Mouse (Mus musculus): ENCODE results near the gene Vamp8. TPM values are rescaled to one million over a fixed set of nuclear protein-coding genes. Genes with fewer than 3 reads are reported as not detected.

The Vamp8 gene
- polyA plus RNA-seq, 1 experiment from 2014 or later, result 105 TPM

DNA sequence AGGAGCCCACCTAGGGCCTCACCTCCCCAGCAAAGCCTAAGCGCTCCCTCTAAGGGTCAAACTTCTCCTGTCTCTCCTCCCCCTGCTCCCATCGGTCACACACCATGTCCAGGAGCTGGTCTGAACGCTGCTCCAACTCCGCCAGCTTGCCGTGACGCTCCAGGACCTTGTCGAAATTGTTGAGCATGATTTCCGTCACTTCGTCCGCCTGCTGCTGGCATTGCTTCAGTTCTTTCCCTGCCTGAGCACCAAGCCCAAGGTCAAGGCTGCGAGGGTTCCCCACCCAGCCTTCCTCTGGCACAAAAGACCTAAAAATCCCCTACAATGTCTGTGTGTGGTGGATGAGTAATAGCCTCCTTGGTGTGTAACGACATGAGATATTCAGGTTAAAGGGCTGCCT is 20.4 kb downstream of the Vamp8 start:
- H3K36me3 ChIP-seq, result no peaks in the 10 kb centered on the region
- no peak overlapping the region for H3K4me3 ChIP-seq (replicated peaks)
- no peaks in the 10 kb centered on the region for H3K27me3 ChIP-seq
- no peak for ATAC-seq (ENCODE audit: insufficient number of reproducible peaks, insufficient read depth, low FRiP score, low TSS enrichment, low read depth)
- 81% methylated on average over 12 of the region's 12 CpGs for WGBS
- peaks cover 6% of the 10 kb centered on the region; the same call in 1 of the 2 replicates for H3K4me1 ChIP-seq (replicated peaks)
- H3K27ac ChIP-seq, result no peak overlapping the region
- H3K9ac ChIP-seq (replicated peaks), result no peak overlapping the region
- H3K4me2 ChIP-seq, result no peak overlapping the region
- H3K9me3 ChIP-seq, result no peaks in the 10 kb centered on the region

DNA sequence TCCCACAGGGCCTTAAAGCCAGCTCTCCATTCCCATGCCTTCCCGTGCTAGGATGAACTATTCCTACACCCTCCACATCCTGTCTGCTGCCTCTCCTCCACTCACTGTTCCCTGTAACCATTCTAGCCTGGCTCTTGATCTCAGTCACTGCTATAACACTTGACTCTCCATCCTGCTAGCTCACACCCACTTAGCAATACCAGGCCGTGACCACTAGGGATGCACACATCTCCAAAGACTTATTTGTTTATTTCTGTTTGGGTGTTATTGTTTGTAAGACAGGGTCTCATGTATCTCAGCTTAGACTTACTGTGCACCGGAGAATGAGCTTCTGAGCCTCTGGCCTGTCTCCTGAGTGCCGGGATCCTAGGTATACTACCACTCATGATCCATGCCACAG is 20.9 kb downstream of the Vamp8 start:
- Histone ChIP-seq H3K9me3 (no peaks in the 10 kb centered on the region), H3K27me3 (no peaks in the 10 kb centered on the region), H3K9ac (replicated peaks) (no peak overlapping the region), H3K36me3 (no peaks in the 10 kb centered on the region), H3K4me3 (replicated peaks) (no peak overlapping the region), H3K4me1 (replicated peaks) (peaks cover 6% of the 10 kb centered on the region; the same call in 1 of the 2 replicates), H3K27ac (no peak overlapping the region), H3K4me2 (no peak overlapping the region)
- WGBS, result 75% methylated on average over 4 of the region's 4 CpGs
- ATAC-seq (ENCODE audit: insufficient number of reproducible peaks, insufficient read depth, low FRiP score, low TSS enrichment, low read depth), result no peak

DNA sequence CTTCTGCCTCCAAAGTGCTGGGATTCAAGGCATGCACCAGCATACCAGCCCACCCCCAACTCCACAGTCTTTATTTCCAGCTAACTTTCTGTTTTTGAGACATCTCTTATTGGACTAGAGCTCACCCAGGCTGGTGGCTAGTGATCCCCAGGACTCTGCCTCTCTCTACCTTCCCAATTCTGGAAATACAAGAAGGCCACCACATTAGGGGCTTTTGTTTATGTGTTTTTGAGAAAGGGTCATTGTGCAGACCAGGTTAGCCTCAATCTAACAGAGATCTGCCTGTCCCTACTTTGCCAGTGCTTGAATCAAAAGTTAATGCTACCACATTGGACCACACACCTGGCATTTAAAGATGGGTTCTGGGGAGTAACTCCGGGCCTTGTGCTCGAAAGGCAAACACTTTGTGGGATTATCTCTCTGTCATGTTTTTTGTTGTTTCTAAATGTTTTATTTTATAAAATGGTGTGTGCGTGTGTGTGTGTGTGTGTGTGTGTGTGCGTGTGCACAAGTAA is 23.0 kb downstream of the Vamp8 start:
- H3K36me3 ChIP-seq, result no peaks in the 10 kb centered on the region
- no peak overlapping the region for H3K27ac ChIP-seq
- no peaks in the 10 kb centered on the region for H3K9me3 ChIP-seq
- H3K9ac ChIP-seq (replicated peaks), result no peak overlapping the region
- ATAC-seq (ENCODE audit: insufficient number of reproducible peaks, insufficient read depth, low FRiP score, low TSS enrichment, low read depth), result no peak
- H3K4me2 ChIP-seq, result no peak overlapping the region
- no peaks in the 10 kb centered on the region for H3K27me3 ChIP-seq
- WGBS, result 75% methylated on average over 4 of the region's 4 CpGs
- peaks cover 6% of the 10 kb centered on the region; the same call in 1 of the 2 replicates for H3K4me1 ChIP-seq (replicated peaks)
- no peak overlapping the region for H3K4me3 ChIP-seq (replicated peaks)

DNA sequence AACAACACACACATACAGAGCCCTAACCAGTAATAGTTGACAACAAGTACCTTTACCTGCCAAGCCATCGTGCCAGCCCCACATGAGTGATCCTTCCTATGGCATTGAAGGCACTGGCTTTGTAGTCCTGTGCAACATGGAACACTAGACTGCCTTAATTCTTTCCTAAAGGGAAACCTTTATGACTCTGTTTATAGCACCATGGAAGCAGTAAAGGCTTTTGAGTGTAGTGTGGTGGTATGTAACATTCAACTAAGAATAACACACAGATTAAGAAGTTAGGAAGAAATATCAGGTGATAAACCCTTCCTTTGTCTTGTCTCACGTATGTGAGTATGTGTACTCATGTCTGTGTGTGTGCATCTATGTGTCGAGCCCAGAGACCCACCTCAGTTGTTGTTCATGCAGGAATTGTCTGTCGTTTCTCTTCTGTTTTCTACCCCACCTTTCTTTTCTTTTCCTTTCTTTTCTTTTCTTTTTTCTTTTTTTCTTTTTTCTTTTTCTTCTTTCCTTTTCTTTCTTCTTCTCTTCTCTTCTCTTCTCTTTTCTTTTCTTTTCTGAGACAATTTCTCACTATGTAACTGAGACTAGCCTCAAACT is 23.6 kb downstream of the Vamp8 start, which contains the start of gene Rnf181:
Gene Rnf181 (minus strand): TSS at position 113 of the 600 bp plus-strand sequence.
- Histone ChIP-seq H3K4me2 (no peak within 1 kb of the TSS), H3K4me1 (replicated peaks) (peaks cover 6% of the 10 kb centered on the region; the same call in 1 of the 2 replicates), H3K9me3 (no peaks in the 10 kb centered on the region), H3K27ac (no peak within 1 kb of the TSS), H3K27me3 (no peaks in the 10 kb centered on the region), H3K36me3 (no peaks in the 10 kb centered on the region), H3K4me3 (replicated peaks) (no peak within 1 kb of the TSS), H3K9ac (replicated peaks) (no peak within 1 kb of the TSS)
- 75% methylated on average over 4 of the region's 4 CpGs for WGBS
- ATAC-seq (ENCODE audit: insufficient number of reproducible peaks, insufficient read depth, low FRiP score, low TSS enrichment, low read depth), result no peak

DNA sequence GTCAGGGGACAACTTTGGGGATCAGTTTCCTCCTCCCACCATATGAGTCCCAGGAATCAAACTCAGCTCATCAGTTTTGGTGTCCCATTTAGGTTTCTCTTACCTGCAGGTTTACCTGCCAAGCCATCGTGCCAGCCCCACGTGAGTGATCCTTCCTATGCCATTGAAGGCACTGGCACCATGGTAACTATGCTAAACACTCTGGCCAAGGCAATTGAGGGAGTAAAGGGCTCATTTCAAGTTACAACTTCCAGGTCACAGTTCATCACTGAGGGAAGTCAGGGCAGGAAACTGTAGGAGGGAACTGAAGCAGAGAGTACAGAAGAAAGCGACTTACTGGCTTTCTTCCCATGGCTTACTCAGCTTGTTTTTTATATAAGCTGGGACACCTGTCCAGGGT is 24.2 kb downstream of the Vamp8 start:
- no peak overlapping the region for H3K4me2 ChIP-seq
- no peaks in the 10 kb centered on the region for H3K36me3 ChIP-seq
- H3K27me3 ChIP-seq, result no peaks in the 10 kb centered on the region
- H3K9ac ChIP-seq (replicated peaks), result no peak overlapping the region
- no peak overlapping the region for H3K27ac ChIP-seq
- no peaks in the 10 kb centered on the region for H3K9me3 ChIP-seq
- WGBS, result 71% methylated on average over 3 of the region's 3 CpGs
- H3K4me3 ChIP-seq (replicated peaks), result no peak overlapping the region
- no peak for ATAC-seq (ENCODE audit: insufficient number of reproducible peaks, insufficient read depth, low FRiP score, low TSS enrichment, low read depth)
- H3K4me1 ChIP-seq (replicated peaks), result peaks cover 7% of the 10 kb centered on the region

DNA sequence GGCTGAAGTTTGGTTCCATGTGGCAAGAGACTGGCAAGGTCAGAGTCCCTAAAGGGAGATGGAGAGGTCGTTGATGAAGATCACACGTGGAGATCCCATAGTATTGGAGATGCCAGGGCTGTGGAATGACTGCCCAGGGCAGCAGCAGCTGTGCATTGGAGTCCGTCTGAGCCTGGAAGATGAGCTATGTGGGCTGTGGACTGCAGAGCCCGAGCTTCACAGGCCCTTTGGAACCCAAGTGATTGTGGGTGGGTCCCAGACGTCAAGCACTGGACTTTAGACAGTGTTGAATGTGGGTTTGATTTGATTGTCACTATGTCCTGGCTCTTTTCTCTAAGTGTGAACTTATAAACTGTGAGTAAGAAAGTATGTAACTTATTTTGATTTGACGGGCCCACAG is 25.5 kb downstream of the Vamp8 start:
- Histone ChIP-seq H3K4me3 (replicated peaks) (no peak overlapping the region), H3K9me3 (no peaks in the 10 kb centered on the region), H3K4me1 (replicated peaks) (peaks cover 9% of the 10 kb centered on the region), H3K4me2 (no peak overlapping the region), H3K9ac (replicated peaks) (no peak overlapping the region), H3K36me3 (peaks cover 8% of the 10 kb centered on the region), H3K27me3 (no peaks in the 10 kb centered on the region), H3K27ac (no peak overlapping the region)
- 71% methylated on average over 6 of the region's 6 CpGs for WGBS
- ATAC-seq (ENCODE audit: insufficient number of reproducible peaks, insufficient read depth, low FRiP score, low TSS enrichment, low read depth), result no peak

DNA sequence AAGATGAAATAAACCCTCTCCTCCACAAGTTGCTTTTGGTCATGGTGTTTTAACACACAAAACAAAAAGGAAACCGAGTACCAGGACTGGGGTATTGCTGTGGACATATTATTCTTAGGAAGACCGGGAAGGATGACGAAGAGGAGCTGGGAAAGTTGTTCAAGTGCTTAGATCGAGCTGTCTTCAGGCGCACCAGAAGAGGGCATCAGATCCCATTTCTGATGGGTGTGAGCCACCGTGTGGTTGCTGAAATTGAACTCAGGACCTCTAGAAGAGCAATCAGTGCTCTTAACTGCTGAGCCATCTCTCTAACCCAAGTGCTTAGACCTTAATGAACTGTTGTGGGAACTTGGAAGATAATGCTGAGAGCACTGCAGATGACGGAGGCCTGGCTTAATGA is 26.5 kb downstream of the Vamp8 start:
- Histone ChIP-seq H3K27ac (no peak overlapping the region), H3K27me3 (no peaks in the 10 kb centered on the region), H3K9ac (replicated peaks) (no peak overlapping the region), H3K36me3 (peaks cover 18% of the 10 kb centered on the region), H3K4me3 (replicated peaks) (no peak overlapping the region), H3K4me2 (no peak overlapping the region), H3K4me1 (replicated peaks) (peaks cover 9% of the 10 kb centered on the region), H3K9me3 (no peaks in the 10 kb centered on the region)
- 46% methylated on average over 7 of the region's 7 CpGs for WGBS
- ATAC-seq (ENCODE audit: insufficient number of reproducible peaks, insufficient read depth, low FRiP score, low TSS enrichment, low read depth), result no peak

DNA sequence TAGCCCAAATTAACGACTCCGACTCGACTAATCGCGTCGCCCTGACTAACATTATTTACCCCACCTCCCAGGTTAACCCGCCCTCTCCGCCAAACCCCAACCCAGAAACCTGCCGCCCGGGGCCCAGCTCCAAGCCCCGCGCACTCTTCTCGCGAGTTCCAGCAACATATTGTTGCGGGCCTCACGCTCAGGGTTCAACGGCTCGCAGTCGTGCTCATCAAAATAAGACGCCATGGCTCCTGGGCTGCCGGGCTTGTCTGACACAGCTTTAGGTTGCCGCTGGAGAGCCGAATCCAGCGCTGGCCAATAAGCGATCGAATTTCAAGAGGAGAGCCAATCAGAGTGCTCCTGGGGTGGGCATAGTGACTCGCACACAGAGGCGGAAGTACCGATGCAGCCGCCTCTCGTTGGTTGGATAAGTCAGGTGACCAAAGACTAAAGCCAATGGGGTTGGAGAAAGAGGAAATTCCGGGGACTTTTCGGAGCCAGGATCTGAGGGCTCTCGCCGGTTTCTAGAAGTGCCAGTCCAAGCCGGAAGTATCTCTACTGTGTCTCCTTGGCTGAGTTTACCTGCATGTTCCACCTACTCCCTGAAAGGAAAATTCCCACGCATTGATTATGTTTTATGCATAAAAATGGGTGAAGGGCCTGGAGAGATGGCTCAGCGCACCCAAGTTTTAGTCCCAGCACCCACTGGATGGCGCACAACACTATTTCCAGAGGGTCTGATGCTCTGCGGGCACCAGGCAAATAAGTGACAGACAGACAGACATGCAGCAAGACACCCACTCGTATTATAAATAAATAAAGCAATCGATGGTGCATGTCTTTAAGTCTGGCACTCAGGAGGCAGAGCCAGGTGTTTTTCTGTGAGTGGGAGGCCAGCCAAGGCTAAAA is 28.1 kb downstream of the Vamp8 start:
- ATAC-seq (ENCODE audit: insufficient number of reproducible peaks, insufficient read depth, low FRiP score, low TSS enrichment, low read depth), result peak; percentile 98
- peak overlapping the region; percentile 64 for H3K9ac ChIP-seq (replicated peaks)
- H3K4me3 ChIP-seq (replicated peaks), result peak overlapping the region; percentile 78
- H3K36me3 ChIP-seq, result peaks cover 33% of the 10 kb centered on the region
- WGBS, result under 1% methylated on average over 42 of the region's 42 CpGs
- peak overlapping the region; percentile 82 for H3K27ac ChIP-seq
- H3K4me2 ChIP-seq, result peak overlapping the region; percentile 85
- H3K9me3 ChIP-seq, result no peaks in the 10 kb centered on the region
- H3K27me3 ChIP-seq, result no peaks in the 10 kb centered on the region
- H3K4me1 ChIP-seq (replicated peaks), result peaks cover 9% of the 10 kb centered on the region

DNA sequence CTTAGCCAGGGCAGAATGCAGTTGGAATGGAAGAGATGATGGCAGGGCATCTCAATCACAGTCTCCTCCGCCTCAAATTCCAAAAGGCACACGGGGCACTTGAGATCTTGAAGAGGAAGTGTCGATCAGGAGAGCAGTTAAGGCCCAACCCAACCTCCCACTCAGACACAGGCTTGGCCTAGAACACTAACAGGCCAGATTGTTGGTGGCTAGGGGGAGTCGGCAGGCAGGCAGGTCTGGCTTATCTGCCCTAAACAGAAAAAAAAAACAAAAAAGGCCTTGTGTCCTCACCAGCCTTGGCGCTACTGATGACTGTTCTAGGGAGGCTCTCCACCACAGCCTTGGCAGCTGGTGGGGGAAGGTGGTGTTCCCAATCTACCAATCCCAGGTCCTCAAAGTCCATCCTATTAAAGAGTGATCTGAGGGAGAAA is 29.4 kb downstream of the Vamp8 start:
- H3K27ac ChIP-seq, result no peak overlapping the region
- peak overlapping the region; percentile 78 for H3K4me3 ChIP-seq (replicated peaks)
- H3K4me2 ChIP-seq, result peak overlapping the region; percentile 85
- ATAC-seq (ENCODE audit: insufficient number of reproducible peaks, insufficient read depth, low FRiP score, low TSS enrichment, low read depth), result no peak
- H3K9me3 ChIP-seq, result no peaks in the 10 kb centered on the region
- H3K27me3 ChIP-seq, result no peaks in the 10 kb centered on the region; the same call in 1 of the 2 replicates
- H3K36me3 ChIP-seq, result peaks cover 33% of the 10 kb centered on the region
- H3K4me1 ChIP-seq (replicated peaks), result peaks cover 12% of the 10 kb centered on the region
- WGBS, result 69% methylated on average over 5 of the region's 5 CpGs
- H3K9ac ChIP-seq (replicated peaks), result 0 out of 2 replicates have a peak overlapping the region, but pooled peaks have one; percentile 18

DNA sequence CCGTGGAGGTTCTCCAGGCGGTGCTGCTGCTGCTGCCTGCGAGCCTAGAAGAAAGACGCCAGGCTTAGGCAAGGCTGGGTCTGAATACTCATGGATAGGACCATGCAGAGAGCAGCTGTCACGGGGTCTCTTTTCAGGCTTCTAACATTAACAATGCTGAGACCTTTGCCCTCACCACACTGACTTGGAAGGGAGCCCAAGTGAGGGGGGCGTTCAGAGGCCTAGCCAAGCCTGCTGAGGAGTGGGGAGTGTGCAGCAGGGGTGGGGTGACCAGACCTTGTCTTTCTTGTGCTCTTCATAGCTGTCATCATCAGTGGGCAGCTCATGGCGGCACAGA is 29.9 kb downstream of the Vamp8 start:
- Histone ChIP-seq H3K4me1 (replicated peaks) (peaks cover 16% of the 10 kb centered on the region), H3K9ac (replicated peaks) (no peak overlapping the region), H3K36me3 (peaks cover 33% of the 10 kb centered on the region), H3K27me3 (no peaks in the 10 kb centered on the region; the same call in 1 of the 2 replicates), H3K4me2 (no peak overlapping the region), H3K27ac (no peak overlapping the region), H3K9me3 (no peaks in the 10 kb centered on the region), H3K4me3 (replicated peaks) (no peak overlapping the region)
- WGBS, result 84% methylated on average over 7 of the region's 7 CpGs
- ATAC-seq (ENCODE audit: insufficient number of reproducible peaks, insufficient read depth, low FRiP score, low TSS enrichment, low read depth), result no peak

DNA sequence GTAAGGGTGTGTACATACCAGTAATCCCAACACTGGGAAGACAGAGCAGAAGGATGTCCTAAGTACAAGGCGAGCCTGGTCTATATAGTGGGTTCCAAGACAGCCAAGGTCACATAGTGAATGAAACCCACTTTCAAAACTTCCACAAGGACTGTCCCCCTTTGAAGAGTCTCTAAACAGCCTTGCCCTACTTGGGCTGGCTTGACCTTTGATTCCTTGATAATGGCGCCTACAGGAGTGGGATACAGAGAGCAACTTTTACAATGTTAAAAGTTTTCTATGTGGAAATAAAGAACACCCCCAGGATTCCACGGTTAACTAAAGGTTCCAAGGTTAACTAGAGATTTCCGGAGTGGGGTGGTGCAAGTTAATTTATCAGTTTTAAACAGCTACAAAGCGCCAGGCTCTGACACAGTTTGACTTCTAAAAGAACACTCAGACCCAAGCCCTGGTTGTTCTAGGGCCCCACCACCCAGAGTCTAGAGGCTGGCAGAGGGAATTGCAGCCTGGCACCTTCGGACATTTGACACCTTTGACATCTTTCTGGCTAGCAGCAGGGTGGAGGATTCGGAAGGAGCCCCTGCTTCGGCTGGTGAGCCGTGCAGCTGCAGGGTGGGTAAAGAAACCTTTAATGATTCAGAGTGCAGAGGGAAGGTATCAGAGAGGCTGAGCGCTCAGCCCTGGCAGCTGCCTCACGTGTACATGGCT is 30.5 kb downstream of the Vamp8 start:
- H3K36me3 ChIP-seq, result peaks cover 33% of the 10 kb centered on the region
- H3K4me1 ChIP-seq (replicated peaks), result peaks cover 16% of the 10 kb centered on the region
- no peak overlapping the region for H3K27ac ChIP-seq
- no peaks in the 10 kb centered on the region for H3K9me3 ChIP-seq
- H3K27me3 ChIP-seq, result no peaks in the 10 kb centered on the region; the same call in 1 of the 2 replicates
- H3K4me3 ChIP-seq (replicated peaks), result no peak overlapping the region
- WGBS, result 83% methylated on average over 11 of the region's 11 CpGs
- H3K9ac ChIP-seq (replicated peaks), result no peak overlapping the region
- no peak overlapping the region for H3K4me2 ChIP-seq
- ATAC-seq (ENCODE audit: insufficient number of reproducible peaks, insufficient read depth, low FRiP score, low TSS enrichment, low read depth), result no peak
